Mouse (Mus musculus) ES-Bruce4 (cell line): Measurements from ENCODE around the gene Hps6. TPM values are rescaled to one million over a fixed set of nuclear protein-coding genes. Genes with fewer than 3 reads are reported as not detected.

Source experiments
- H3K27ac ChIP-seq: 2 replicates; pipeline ENCODE4 v1.5.1; 2012; ENCODE audit warnings: low read length, inconsistent platforms; ENCODE audit not compliant: insufficient read depth
- H3K27me3 ChIP-seq: 2 replicates; pipeline ENCODE4 v1.6.1; 2012; ENCODE audit warnings: mild to moderate bottlenecking, low read length, inconsistent platforms; ENCODE audit not compliant: control insufficient read depth, poor library complexity, insufficient read depth, severe bottlenecking
- H3K36me3 ChIP-seq: 2 replicates; pipeline ENCODE4 v1.6.1; 2012; ENCODE audit warnings: inconsistent platforms, mild to moderate bottlenecking, low read length, moderate library complexity; ENCODE audit not compliant: control insufficient read depth, poor library complexity, insufficient read depth, severe bottlenecking
- H3K4me1 ChIP-seq: one replicate; pipeline ENCODE4 v1.8.1; 2011; ENCODE audit warnings: low read length; ENCODE audit not compliant: control insufficient read depth, insufficient read depth
- H3K4me3 ChIP-seq: 2 replicates; pipeline ENCODE4 v1.5.1; 2011; ENCODE audit warnings: low read depth, mild to moderate bottlenecking, low read length
- H3K9ac ChIP-seq: 2 replicates; pipeline ENCODE4 v1.6.1; 2012; ENCODE audit warnings: low read depth, mild to moderate bottlenecking, inconsistent platforms; ENCODE audit not compliant: poor library complexity, severe bottlenecking
- H3K9me3 ChIP-seq: replicated peaks from 2 replicates; pipeline ENCODE4 v1.6.1; 2012; ENCODE audit warnings: mild to moderate bottlenecking, low read length, inconsistent platforms; ENCODE audit not compliant: control insufficient read depth, poor library complexity, insufficient read depth, severe bottlenecking
- CTCF ChIP-seq: IDR thresholded peaks from one replicate; pipeline ENCODE4 v1.8.1; 2011; ENCODE audit warnings: low read depth, low read length
- EP300 ChIP-seq: IDR thresholded peaks from 2 replicates; pipeline ENCODE4 v1.6.1; 2011; ENCODE audit warnings: low read depth, low read length; ENCODE audit not compliant: insufficient read depth
- POLR2A ChIP-seq: IDR thresholded peaks from one replicate; pipeline ENCODE4 v1.8.1; 2011; ENCODE audit warnings: low read length; ENCODE audit not compliant: insufficient read depth
- polyA plus RNA-seq: library from polyadenylated mRNA; stranded (reverse); fragments of >200 nt; gene quantifications from 2 replicates; pipeline ENCODE4 v1.2.4, GENCODE M21; 2011; ENCODE audit warnings: low read depth; ENCODE audit not compliant: missing spikeins, insufficient read depth, insufficient read length

The Hps6 gene
- polyA plus RNA-seq, 1 experiment = 3.1 TPM

GRCm38 (mm10) chr19:46041933-46042475 is 38.7 kb downstream of the Hps6 start:
- H3K9ac ChIP-seq = peak overlapping the region; percentile 99

DNA sequence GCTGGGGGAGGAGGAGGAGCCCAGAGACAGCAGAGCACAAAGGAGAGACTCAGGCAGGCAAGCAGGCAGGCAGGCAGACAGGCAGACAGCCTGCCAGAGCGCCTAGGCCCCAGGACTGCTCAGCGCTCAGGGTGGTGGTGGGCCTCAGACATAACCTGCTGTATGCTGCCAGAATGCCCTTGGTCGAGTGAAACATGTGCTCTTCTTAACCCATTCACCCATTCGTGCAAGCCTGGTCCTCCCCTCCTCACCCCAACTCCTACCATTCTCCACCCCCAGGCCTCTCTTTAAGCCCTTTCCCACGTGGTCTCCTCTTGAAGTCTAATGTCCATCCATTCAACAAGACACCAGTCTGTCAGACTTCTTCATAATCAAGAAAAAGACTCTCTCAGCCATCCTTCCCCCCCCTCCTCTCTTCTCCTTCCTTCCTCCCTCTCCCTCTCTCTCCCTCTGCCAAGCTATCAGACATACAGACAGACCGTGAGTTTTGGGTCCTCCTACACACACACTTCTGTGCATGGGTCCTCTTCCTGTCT is 39.2 kb downstream of the Hps6 start:
- Histone ChIP-seq H3K9me3 (no peaks in the 10 kb centered on the region), H3K27ac (peak overlapping the region; percentile 10), H3K4me3 (peak overlapping the region; percentile 43), H3K36me3 (no peaks in the 10 kb centered on the region), H3K4me1 (peaks cover 4% of the 10 kb centered on the region), H3K9ac (peak overlapping the region; percentile 99), H3K27me3 (no peaks in the 10 kb centered on the region)
- TF ChIP-seq CTCF = no peak
- peak; percentile 34 for TF ChIP-seq POLR2A
- TF ChIP-seq EP300 = peak; percentile 40; the same call in 1 of the 2 replicates

More at GRCm38 (mm10) chr19:46041933-46042475, 38.7 kb downstream of the Hps6 start:
- Histone ChIP-seq H3K36me3 (no peaks in the 10 kb centered on the region), H3K27me3 (no peaks in the 10 kb centered on the region), H3K4me3 (peak overlapping the region; percentile 43), H3K27ac (peak overlapping the region; percentile 40), H3K4me1 (peaks cover 3% of the 10 kb centered on the region), H3K9me3 (no peaks in the 10 kb centered on the region)
- TF ChIP-seq EP300 (no peak), POLR2A (peak; percentile 1)

- Histone ChIP-seq H3K36me3 (no peaks in the 10 kb centered on the region), H3K4me1 (peaks cover 8% of the 10 kb centered on the region), H3K9ac (peak overlapping the region; percentile 99), H3K27ac (peak overlapping the region; percentile 10), H3K27me3 (no peaks in the 10 kb centered on the region), H3K4me3 (peak overlapping the region; percentile 95), H3K9me3 (no peaks in the 10 kb centered on the region)
- TF ChIP-seq POLR2A (no peak), EP300 (no peak), CTCF (no peak)
Observed at GRCm38 (mm10) chr19:46043380-46043779, 40.1 kb downstream of the Hps6 start.

GRCm38 (mm10) chr19:46044271-46044992 is 41.1 kb downstream of the Hps6 start, which contains the start of gene Pprc1:
TSS of gene Pprc1 (plus strand) at chr19:46044886.
- no peaks in the 10 kb centered on the region for H3K36me3 ChIP-seq
- no peaks in the 10 kb centered on the region for H3K27me3 ChIP-seq
- no peaks in the 10 kb centered on the region for H3K9me3 ChIP-seq
- H3K4me1 ChIP-seq = peaks cover 9% of the 10 kb centered on the region
- TF ChIP-seq EP300 = no peak
- peak within 1 kb of the TSS; percentile 95 for H3K4me3 ChIP-seq
- H3K9ac ChIP-seq = peak within 1 kb of the TSS; percentile 99
- peak within 1 kb of the TSS; percentile 84 for H3K27ac ChIP-seq

DNA sequence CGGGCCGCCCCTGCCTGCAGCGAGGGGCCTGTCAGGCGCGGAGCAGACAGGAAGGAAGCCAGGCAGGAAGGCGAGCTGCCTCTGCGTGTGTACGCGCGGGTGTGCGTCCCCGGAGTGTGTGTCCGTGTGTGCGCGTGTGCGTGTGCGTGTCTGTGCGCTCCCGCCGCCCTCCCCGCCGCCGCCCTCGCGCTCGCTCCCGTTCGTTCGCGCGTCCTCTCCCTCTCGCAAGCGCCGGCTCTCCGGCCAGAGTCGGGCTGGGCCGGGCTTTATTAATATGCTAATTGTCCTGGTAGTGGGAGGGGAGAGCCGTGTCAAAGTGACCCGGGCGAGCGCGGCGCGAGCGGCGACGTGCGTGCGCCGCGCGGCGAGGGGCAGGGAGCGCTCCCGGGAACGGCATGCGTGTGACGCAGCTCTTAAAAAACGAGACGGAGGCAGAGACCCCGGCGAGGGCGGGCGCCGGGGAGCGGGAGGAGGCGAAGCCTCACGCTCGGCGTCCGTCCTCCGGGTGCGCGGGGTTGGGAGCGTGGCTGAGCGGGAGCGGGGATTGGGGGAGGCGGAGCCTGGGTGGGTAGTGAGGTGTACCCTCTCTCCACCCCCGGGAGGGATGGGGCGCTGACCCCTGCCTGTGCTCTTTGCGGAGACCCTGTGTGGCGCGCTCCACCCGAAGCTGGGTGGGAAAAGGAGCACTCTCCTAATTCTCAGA is 41.8 kb downstream of the Hps6 start, which contains the start of gene Ldb1:
Gene Ldb1, minus strand, starts transcription at position 222 of the 703 bp plus-strand sequence.
- TF ChIP-seq POLR2A (no peak), EP300 (no peak), CTCF (no peak)
- Histone ChIP-seq H3K4me3 (peak within 1 kb of the TSS; percentile 95), H3K4me1 (peaks cover 9% of the 10 kb centered on the region), H3K9ac (peak within 1 kb of the TSS; percentile 99), H3K27me3 (no peaks in the 10 kb centered on the region), H3K36me3 (no peaks in the 10 kb centered on the region), H3K9me3 (no peaks in the 10 kb centered on the region), H3K27ac (peak within 1 kb of the TSS; percentile 99)
